Mouse (Mus musculus) kidney, adult 2 months (tissue): ENCODE data around the gene Gm37240.

Source experiments
- CTCF ChIP-seq: fragments of 200-500 bp; conservative IDR thresholded peaks from 2 replicates; pipeline ENCODE4 v1.5.1; 2011; ENCODE audit warnings: low read depth, mild to moderate bottlenecking, control low read depth, low read length, moderate library complexity, mixed read lengths; ENCODE audit not compliant: insufficient read depth, insufficient read length
- POLR2A ChIP-seq: fragments of 200-500 bp; IDR thresholded peaks from one replicate; pipeline ENCODE4 v1.6.1; 2011; ENCODE audit warnings: low read depth, low read length, control low read depth

- no peak for TF ChIP-seq CTCF
- TF ChIP-seq POLR2A: no peak
These were observed 753.8 kb downstream of the Gm37240 start for GRCm38 (mm10) chr3:85133561-85133960.
